Comparison of ENCODE assay signal across 22 mouse cellular contexts in the genomic region with DNA sequence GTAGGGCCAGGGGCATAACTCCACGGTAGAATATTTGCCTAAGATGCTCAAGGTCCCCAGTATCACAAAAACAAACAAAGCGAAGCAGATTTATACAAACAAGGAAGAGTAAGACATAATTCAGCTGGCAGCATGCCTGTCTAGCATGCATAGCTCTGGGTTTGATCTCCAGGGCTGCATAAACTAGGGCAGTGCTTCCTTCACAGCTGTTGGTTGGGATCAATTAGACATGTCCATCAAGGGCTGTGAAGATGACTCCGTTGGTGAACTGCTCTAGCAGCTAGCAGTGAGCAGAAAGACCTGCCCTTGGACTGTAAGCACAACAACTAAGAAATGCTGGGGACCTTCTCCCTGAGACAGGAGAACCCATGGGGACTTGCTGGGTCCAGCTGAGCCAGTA. TPM values are rescaled to one million over a fixed set of nuclear protein-coding genes. Genes with fewer than 3 reads are reported as not detected.
"Had no signal": no experiment of that assay in that cellular context is flagged by ENCODE, and none has a peak within 500 bp of the region (broad histone marks: within the 10 kb centered on the region; RNA-seq: fewer than 3 reads in every experiment).

No protein-coding gene starts in this region.

- ATAC-seq: intestine, postnatal 0 days; liver, embryonic 12.5 days; midbrain, embryonic 15.5 days had no signal

- H3K27me3 ChIP-seq: limb, embryonic 13.5 days; liver, embryonic 12.5 days; liver, embryonic 15.5 days; midbrain, embryonic 12.5 days; midbrain, embryonic 15.5 days; neural tube, embryonic 12.5 days had no signal

- H3K9ac ChIP-seq: limb, embryonic 13.5 days; liver, embryonic 12.5 days; liver, embryonic 15.5 days; midbrain, embryonic 12.5 days; midbrain, embryonic 15.5 days; neural tube, embryonic 12.5 days; neural tube, embryonic 15.5 days had no signal

- H3K9me3 ChIP-seq: limb, embryonic 10.5 days; limb, embryonic 13.5 days; liver, embryonic 12.5 days; liver, embryonic 15.5 days; midbrain, embryonic 12.5 days; midbrain, embryonic 15.5 days; neural tube, embryonic 12.5 days; neural tube, embryonic 15.5 days had no signal

- H3K27ac ChIP-seq: layer of hippocampus, adult 2 months; limb, embryonic 10.5 days; limb, embryonic 13.5 days; liver, embryonic 12.5 days; liver, embryonic 15.5 days; macrophage; midbrain, embryonic 12.5 days; midbrain, embryonic 15.5 days; neural tube, embryonic 12.5 days; neural tube, embryonic 15.5 days; stomach, postnatal 0 days had no signal

- H3K4me3 ChIP-seq: layer of hippocampus, adult 2 months; limb, embryonic 10.5 days; limb, embryonic 13.5 days; liver, embryonic 12.5 days; liver, embryonic 15.5 days; midbrain, embryonic 12.5 days; midbrain, embryonic 15.5 days; neural tube, embryonic 12.5 days; neural tube, embryonic 15.5 days had no signal

- DNase-seq: layer of hippocampus, adult 9-11 months; liver; lung, adult 18-20 months; lung, postnatal 14 days; right cerebral cortex, adult 18-20 months; right cerebral cortex, postnatal 14 days; right cerebral cortex, postnatal 4 days; thymus, adult 2 months; thymus, postnatal 14 days; thymus, postnatal 4 days had no signal

- H3K36me3 ChIP-seq: limb, embryonic 10.5 days; limb, embryonic 13.5 days; liver, embryonic 12.5 days; liver, embryonic 15.5 days; midbrain, embryonic 12.5 days; midbrain, embryonic 15.5 days; neural tube, embryonic 12.5 days; neural tube, embryonic 15.5 days had no signal

- H3K4me2 ChIP-seq: limb, embryonic 13.5 days; liver, embryonic 12.5 days; liver, embryonic 15.5 days; midbrain, embryonic 12.5 days; midbrain, embryonic 15.5 days; neural tube, embryonic 12.5 days; neural tube, embryonic 15.5 days had no signal

RNA-seq across cellular contexts. Expression of gene Pfn4, which starts 42.9 kb away (rescaled TPM):
- polyA plus RNA-seq: macrophage had no signal
